Mouse (Mus musculus) gastrocnemius, adult 18-20 months (tissue): Measurements from ENCODE around the gene Mgll. TPM values are rescaled to one million over a fixed set of nuclear protein-coding genes. Genes with fewer than 3 reads are reported as not detected.

ENCODE experiments used
- total RNA-seq, 2 experiments: library from RNA; stranded (reverse); gene quantifications; 2 replicates each; pipeline ENCODE4 v1.2.3; 2021

Mgll gene
- total RNA-seq, 2 experiments from 2014 or later: 25.2 to 45.8 TPM

Other genes starting within 250 kb of the Mgll start
- gene Sec61a1, start 205.5 kb upstream of the Mgll start, total RNA-seq: 10 to 100 TPM; 13.9 to 16.2 TPM
- gene Kbtbd12, start 86.5 kb upstream of the Mgll start, total RNA-seq: 10 to 100 TPM; 87.6 to 90.7 TPM
- 10 to 100 TPM; 20.6 to 23.2 TPM for gene Abtb1, start 117.6 kb downstream of the Mgll start, total RNA-seq
- gene Podxl2, start 150.6 kb downstream of the Mgll start, total RNA-seq: 10 to 100 TPM; 63.1 to 63.5 TPM
- 1 to 10 TPM; 6.1 to 6.4 TPM for gene Mcm2, start 174.4 kb downstream of the Mgll start, total RNA-seq
- gene Tpra1, start 177.8 kb downstream of the Mgll start, total RNA-seq: 10 to 100 TPM; 17.9 to 27.9 TPM